Mouse (Mus musculus): ENCODE results near the gene Cnksr3. TPM values are rescaled to one million over a fixed set of nuclear protein-coding genes. Genes with fewer than 3 reads are reported as not detected.

The Cnksr3 gene
- polyA plus RNA-seq, 1 experiment from 2014 or later = 10.4 TPM

GRCm38 (mm10) chr10:7174480-7174879 lies 37.6 kb downstream of the Cnksr3 start:
- ATAC-seq (ENCODE audit: low read depth) = no peak
- Histone ChIP-seq H3K9me3 (ENCODE audit: control insufficient read depth, low read length) (no peaks in the 10 kb centered on the region; the same call in 1 of the 2 replicates), H3K36me3 (ENCODE audit: control insufficient read depth, insufficient read depth, low read length) (no peaks in the 10 kb centered on the region), H3K4me2 (ENCODE audit: low read depth, low read length) (no peak overlapping the region), H3K27me3 (replicated peaks; ENCODE audit: control insufficient read depth, insufficient read depth, low read length) (no peaks in the 10 kb centered on the region), H3K4me3 (ENCODE audit: low read depth, low read length) (no peak overlapping the region), H3K27ac (replicated peaks; ENCODE audit: low read depth, low read length) (no peak overlapping the region), H3K9ac (ENCODE audit: low read depth, low read length) (no peak overlapping the region), H3K4me1 (ENCODE audit: control insufficient read depth, insufficient read depth, low read length) (no peaks in the 10 kb centered on the region)
- WGBS = 25% methylated on average over 2 of the region's 2 CpGs
- no peak for DNase-seq (ENCODE audit: low spot score)

GRCm38 (mm10) chr10:7173098-7173497 lies 38.9 kb downstream of the Cnksr3 start:
- Histone ChIP-seq H3K4me3 (ENCODE audit: low read depth, low read length) (no peak overlapping the region), H3K27ac (replicated peaks; ENCODE audit: low read depth, low read length) (no peak overlapping the region), H3K4me2 (ENCODE audit: low read depth, low read length) (no peak overlapping the region), H3K27me3 (replicated peaks; ENCODE audit: control insufficient read depth, insufficient read depth, low read length) (no peaks in the 10 kb centered on the region), H3K4me1 (ENCODE audit: control insufficient read depth, insufficient read depth, low read length) (no peaks in the 10 kb centered on the region), H3K9me3 (ENCODE audit: control insufficient read depth, low read length) (no peaks in the 10 kb centered on the region; the same call in 1 of the 2 replicates), H3K36me3 (ENCODE audit: control insufficient read depth, insufficient read depth, low read length) (no peaks in the 10 kb centered on the region), H3K9ac (ENCODE audit: low read depth, low read length) (no peak overlapping the region)
- DNase-seq (ENCODE audit: low spot score) = no peak
- no peak for ATAC-seq (ENCODE audit: low read depth)
- 85% methylated on average over 1 of the region's 1 CpGs for WGBS

GRCm38 (mm10) chr10:7170434-7170833 lies 41.6 kb downstream of the Cnksr3 start:
- Histone ChIP-seq H3K4me1 (ENCODE audit: control insufficient read depth, insufficient read depth, low read length) (no peaks in the 10 kb centered on the region), H3K4me3 (ENCODE audit: low read depth, low read length) (no peak overlapping the region), H3K9me3 (ENCODE audit: control insufficient read depth, low read length) (no peaks in the 10 kb centered on the region; the same call in 1 of the 2 replicates), H3K36me3 (ENCODE audit: control insufficient read depth, insufficient read depth, low read length) (no peaks in the 10 kb centered on the region), H3K27ac (replicated peaks; ENCODE audit: low read depth, low read length) (no peak overlapping the region), H3K27me3 (replicated peaks; ENCODE audit: control insufficient read depth, insufficient read depth, low read length) (no peaks in the 10 kb centered on the region), H3K4me2 (ENCODE audit: low read depth, low read length) (no peak overlapping the region), H3K9ac (ENCODE audit: low read depth, low read length) (no peak overlapping the region)
- ATAC-seq (ENCODE audit: low read depth) (no peak), DNase-seq (ENCODE audit: low spot score) (no peak)
- 87% methylated on average over 3 of the region's 3 CpGs for WGBS

- DNase-seq (ENCODE audit: low spot score) (peak; percentile 25), ATAC-seq (ENCODE audit: low read depth) (no peak; the same call in 1 of the 2 replicates)
- Histone ChIP-seq H3K4me3 (ENCODE audit: low read depth, low read length) (no peak overlapping the region), H3K27me3 (replicated peaks; ENCODE audit: control insufficient read depth, insufficient read depth, low read length) (no peaks in the 10 kb centered on the region), H3K4me1 (ENCODE audit: control insufficient read depth, insufficient read depth, low read length) (peaks cover 20% of the 10 kb centered on the region), H3K4me2 (ENCODE audit: low read depth, low read length) (no peak overlapping the region), H3K36me3 (ENCODE audit: control insufficient read depth, insufficient read depth, low read length) (no peaks in the 10 kb centered on the region), H3K9ac (ENCODE audit: low read depth, low read length) (no peak overlapping the region), H3K9me3 (ENCODE audit: control insufficient read depth, low read length) (no peaks in the 10 kb centered on the region), H3K27ac (replicated peaks; ENCODE audit: low read depth, low read length) (no peak overlapping the region)
- 63% methylated on average over 12 of the region's 12 CpGs for WGBS
These were observed 49.0 kb downstream of the Cnksr3 start for GRCm38 (mm10) chr10:7163031-7163430.

- H3K4me1 ChIP-seq (ENCODE audit: control insufficient read depth, insufficient read depth, low read length) = peaks cover 23% of the 10 kb centered on the region
- WGBS = 22% methylated on average over 7 of the region's 7 CpGs
These were observed 53.0 kb downstream of the Cnksr3 start for GRCm38 (mm10) chr10:7159061-7159511.

GRCm38 (mm10) chr10:7158285-7159060 lies 53.6 kb downstream of the Cnksr3 start:
- Histone ChIP-seq H3K9ac (ENCODE audit: low read depth, low read length) (peak overlapping the region; percentile 49; the same call in 1 of the 2 replicates), H3K36me3 (ENCODE audit: control insufficient read depth, insufficient read depth, low read length) (no peaks in the 10 kb centered on the region), H3K27ac (replicated peaks; ENCODE audit: low read depth, low read length) (peak overlapping the region; percentile 83), H3K9me3 (ENCODE audit: control insufficient read depth, low read length) (no peaks in the 10 kb centered on the region), H3K4me2 (ENCODE audit: low read depth, low read length) (peak overlapping the region; percentile 51), H3K27me3 (replicated peaks; ENCODE audit: control insufficient read depth, insufficient read depth, low read length) (no peaks in the 10 kb centered on the region), H3K4me3 (ENCODE audit: low read depth, low read length) (peak overlapping the region; percentile 6; the same call in 1 of the 2 replicates), H3K4me1 (ENCODE audit: control insufficient read depth, insufficient read depth, low read length) (peaks cover 23% of the 10 kb centered on the region)
- DNase-seq (ENCODE audit: low spot score) (peak; percentile 89), ATAC-seq (ENCODE audit: low read depth) (peak; percentile 66)
- WGBS = 11% methylated on average over 15 of the region's 15 CpGs

More at GRCm38 (mm10) chr10:7159061-7159511, 53.0 kb downstream of the Cnksr3 start:
- H3K27ac ChIP-seq (replicated peaks; ENCODE audit: low read depth, low read length) = peak overlapping the region; percentile 83; the same call in 1 of the 2 replicates
- H3K4me2 ChIP-seq (ENCODE audit: low read depth, low read length) = peak overlapping the region; percentile 51
- 0 out of 2 replicates have a peak overlapping the region, but pooled peaks have one; percentile 6 for H3K4me3 ChIP-seq (ENCODE audit: low read depth, low read length)
- H3K36me3 ChIP-seq (ENCODE audit: control insufficient read depth, insufficient read depth, low read length) = no peaks in the 10 kb centered on the region
- ATAC-seq (ENCODE audit: low read depth) = peak; percentile 83
- peak; percentile 91 for DNase-seq (ENCODE audit: low spot score)
- no peaks in the 10 kb centered on the region for H3K27me3 ChIP-seq (replicated peaks; ENCODE audit: control insufficient read depth, insufficient read depth, low read length)
- H3K9me3 ChIP-seq (ENCODE audit: control insufficient read depth, low read length) = no peaks in the 10 kb centered on the region
- 0 out of 2 replicates have a peak overlapping the region, but pooled peaks have one; percentile 49 for H3K9ac ChIP-seq (ENCODE audit: low read depth, low read length)

GRCm38 (mm10) chr10:7154877-7155276 lies 57.2 kb downstream of the Cnksr3 start:
- no peak overlapping the region for H3K4me3 ChIP-seq (ENCODE audit: low read depth, low read length)
- H3K36me3 ChIP-seq (ENCODE audit: control insufficient read depth, insufficient read depth, low read length) = 0 out of 2 replicates have a peak, but pooled peaks cover 4% of the 10 kb centered on the region
- no peaks in the 10 kb centered on the region for H3K9me3 ChIP-seq (ENCODE audit: control insufficient read depth, low read length)
- no peak overlapping the region for H3K9ac ChIP-seq (ENCODE audit: low read depth, low read length)
- DNase-seq (ENCODE audit: low spot score) = no peak
- H3K4me1 ChIP-seq (ENCODE audit: control insufficient read depth, insufficient read depth, low read length) = peaks cover 19% of the 10 kb centered on the region
- H3K27ac ChIP-seq (replicated peaks; ENCODE audit: low read depth, low read length) = no peak overlapping the region
- no peaks in the 10 kb centered on the region for H3K27me3 ChIP-seq (replicated peaks; ENCODE audit: control insufficient read depth, insufficient read depth, low read length)
- no peak for ATAC-seq (ENCODE audit: low read depth)
- WGBS = 90% methylated on average over 5 of the region's 5 CpGs
- H3K4me2 ChIP-seq (ENCODE audit: low read depth, low read length) = no peak overlapping the region

GRCm38 (mm10) chr10:7152926-7153325 lies 59.1 kb downstream of the Cnksr3 start:
- 0 out of 2 replicates have a peak, but pooled peaks cover 4% of the 10 kb centered on the region for H3K36me3 ChIP-seq (ENCODE audit: control insufficient read depth, insufficient read depth, low read length)
- H3K4me3 ChIP-seq (ENCODE audit: low read depth, low read length) = no peak overlapping the region
- ATAC-seq (ENCODE audit: low read depth) (no peak), DNase-seq (ENCODE audit: low spot score) (no peak)
- H3K9ac ChIP-seq (ENCODE audit: low read depth, low read length) = no peak overlapping the region
- peaks cover 2% of the 10 kb centered on the region; the same call in 1 of the 2 replicates for H3K4me1 ChIP-seq (ENCODE audit: control insufficient read depth, insufficient read depth, low read length)
- H3K4me2 ChIP-seq (ENCODE audit: low read depth, low read length) = no peak overlapping the region
- no peaks in the 10 kb centered on the region for H3K9me3 ChIP-seq (ENCODE audit: control insufficient read depth, low read length)
- H3K27me3 ChIP-seq (replicated peaks; ENCODE audit: control insufficient read depth, insufficient read depth, low read length) = no peaks in the 10 kb centered on the region
- no peak overlapping the region for H3K27ac ChIP-seq (replicated peaks; ENCODE audit: low read depth, low read length)
- WGBS = 72% methylated on average over 4 of the region's 4 CpGs

Measured in embryonic facial prominence, embryonic 14.5 days (tissue).